Mouse (Mus musculus): ENCODE results near the gene Ldhd. TPM values are rescaled to one million over a fixed set of nuclear protein-coding genes. Genes with fewer than 3 reads are reported as not detected.

Gene Ldhd
- polyA plus RNA-seq, 1 experiment from 2014 or later: 1.5 TPM

- no peak overlapping the region for H3K9ac ChIP-seq (replicated peaks; ENCODE audit: low read depth, low read length)
- no peak overlapping the region for H3K4me2 ChIP-seq (replicated peaks; ENCODE audit: low read depth, low read length)
- no peak overlapping the region for H3K27ac ChIP-seq (ENCODE audit: low read length)
- 0 out of 2 replicates have a peak, but pooled peaks cover 4% of the 10 kb centered on the region for H3K36me3 ChIP-seq (ENCODE audit: control insufficient read depth, insufficient read depth, low read length)
- no peak for ATAC-seq (ENCODE audit: insufficient number of reproducible peaks, insufficient read depth, low FRiP score, low read depth)
- H3K4me3 ChIP-seq (ENCODE audit: low read depth, low read length): no peak overlapping the region
- H3K4me1 ChIP-seq (ENCODE audit: control insufficient read depth, insufficient read depth, low read length): peaks cover 8% of the 10 kb centered on the region; the same call in 1 of the 2 replicates
- no peaks in the 10 kb centered on the region for H3K27me3 ChIP-seq (ENCODE audit: control insufficient read depth, insufficient read depth, low read length)
- 77% methylated on average over 2 of the region's 2 CpGs for WGBS
- no peaks in the 10 kb centered on the region for H3K9me3 ChIP-seq (ENCODE audit: control insufficient read depth, low read depth, low read length)
These were observed 56.2 kb downstream of the Ldhd start for GRCm38 (mm10) chr8:111574016-111574415.

Other genes with a start within 250 kb of the Ldhd start
- 4.9 and 5.8 TPM in 2 replicates for gene Fa2h, start 236.6 kb downstream of the Ldhd start, polyA plus RNA-seq (2014; fragmentation: Nextera tagmentation; extraction: Ambion mirVana)
- 5.4 and 6.8 TPM in 2 replicates for gene Wdr59, start 108.3 kb downstream of the Ldhd start, polyA plus RNA-seq (2014; fragmentation: Nextera tagmentation; extraction: Ambion mirVana)
- gene Znrf1, start 94.3 kb downstream of the Ldhd start, polyA plus RNA-seq (2014; fragmentation: Nextera tagmentation; extraction: Ambion mirVana): 36.9 and 37.7 TPM in 2 replicates
- 26.3 and 26.7 TPM in 2 replicates for gene Zfp1, start 13.0 kb upstream of the Ldhd start, polyA plus RNA-seq (2014; fragmentation: Nextera tagmentation; extraction: Ambion mirVana)
- 201 TPM in 1 of 2 replicates, not detected in the other for gene Ctrb1, start 60.6 kb upstream of the Ldhd start, polyA plus RNA-seq (2014; fragmentation: Nextera tagmentation; extraction: Ambion mirVana)
- 43.5 and 46.5 TPM in 2 replicates for gene Bcar1, start 113.4 kb upstream of the Ldhd start, polyA plus RNA-seq (2014; fragmentation: Nextera tagmentation; extraction: Ambion mirVana)
- 206 and 215 TPM in 2 replicates for gene Cfdp1, start 223.9 kb upstream of the Ldhd start, polyA plus RNA-seq (2014; fragmentation: Nextera tagmentation; extraction: Ambion mirVana)
- 9.7 and 11.8 TPM in 2 replicates for gene Tmem170, start 246.4 kb upstream of the Ldhd start, polyA plus RNA-seq (2014; fragmentation: Nextera tagmentation; extraction: Ambion mirVana)

Data from stomach, embryonic 14.5 days (tissue).